17 mouse cellular contexts compared by ENCODE assay signal in genomic region chr5:8145473-8145872, GRCm38 (mm10).
A peak's percentile ranks its signal among the peaks of the same experiment; 100 is the strongest.
DNase-seq lines count a peak whose midpoint lies in the region; ATAC-seq lines count a peak whose summit lies in the region.
"Had no signal": no experiment of that assay in that cellular context is flagged by ENCODE, and none has a peak within 500 bp of the region (broad histone marks: within the 10 kb centered on the region; RNA-seq: fewer than 3 reads in every experiment).

No protein-coding gene starts in this region.

- H3K4me2 ChIP-seq in hindbrain, embryonic 14.5 days (replicated peaks), result no peak overlapping the region
- H3K4me2 ChIP-seq in neural tube, embryonic 12.5 days (replicated peaks), result no peak overlapping the region
- no peak overlapping the region for H3K4me2 ChIP-seq in midbrain, embryonic 15.5 days
- H3K4me2 ChIP-seq: hindbrain, embryonic 15.5 days; limb, embryonic 12.5 days had no signal

- no peaks in the 10 kb centered on the region for H3K4me1 ChIP-seq in hindbrain, embryonic 14.5 days (replicated peaks; ENCODE audit: control insufficient read depth, insufficient read depth, low read length)
- H3K4me1 ChIP-seq in hindbrain, embryonic 10.5 days (replicated peaks), result no peaks in the 10 kb centered on the region
- no peaks in the 10 kb centered on the region for H3K4me1 ChIP-seq in neural tube, embryonic 12.5 days
- 0 out of 2 replicates have a peak, but pooled peaks cover 2% of the 10 kb centered on the region for H3K4me1 ChIP-seq in midbrain, embryonic 15.5 days
- H3K4me1 ChIP-seq: hindbrain, embryonic 15.5 days had no signal

- no peak overlapping the region for H3K9ac ChIP-seq in hindbrain, embryonic 14.5 days
- H3K9ac ChIP-seq in neural tube, embryonic 12.5 days, result no peak overlapping the region
- no peak overlapping the region for H3K9ac ChIP-seq in midbrain, embryonic 15.5 days
- H3K9ac ChIP-seq: hindbrain, embryonic 15.5 days; limb, embryonic 12.5 days had no signal

- ATAC-seq in hindbrain, embryonic 14.5 days (ENCODE audit: low FRiP score), result no peak
- peak; percentile 42; the same call in 1 of the 2 replicates for ATAC-seq in neural tube, embryonic 12.5 days (ENCODE audit: low FRiP score, low read depth)
- ATAC-seq in midbrain, embryonic 15.5 days (replicated peaks), result peak; percentile 68

- H3K4me3 ChIP-seq in hindbrain, embryonic 14.5 days (replicated peaks; ENCODE audit: low read length), result no peak overlapping the region
- no peak overlapping the region for H3K4me3 ChIP-seq in hindbrain, embryonic 10.5 days
- H3K4me3 ChIP-seq in neural tube, embryonic 12.5 days, result no peak overlapping the region
- H3K4me3 ChIP-seq in midbrain, embryonic 15.5 days, result no peak overlapping the region
- H3K4me3 ChIP-seq: heart, adult 2 months; hindbrain, embryonic 15.5 days; limb, embryonic 12.5 days had no signal

- 28% methylated on average over 5 of the region's 5 CpGs for WGBS in hindbrain, embryonic 14.5 days
- 62% methylated on average over 5 of the region's 5 CpGs for WGBS in hindbrain, embryonic 10.5 days
- WGBS in neural tube, embryonic 12.5 days, result 35% methylated on average over 5 of the region's 5 CpGs
- WGBS in midbrain, embryonic 15.5 days, result 18% methylated on average over 5 of the region's 5 CpGs

- H3K27ac ChIP-seq in hindbrain, embryonic 14.5 days, result no peak overlapping the region
- H3K27ac ChIP-seq in hindbrain, embryonic 10.5 days, result no peak overlapping the region
- H3K27ac ChIP-seq in neural tube, embryonic 12.5 days, result no peak overlapping the region
- no peak overlapping the region for H3K27ac ChIP-seq in midbrain, embryonic 15.5 days
- H3K27ac ChIP-seq: heart, adult 2 months; hindbrain, embryonic 15.5 days; limb, embryonic 12.5 days; macrophage had no signal

- H3K36me3 ChIP-seq in hindbrain, embryonic 14.5 days (replicated peaks; ENCODE audit: control insufficient read depth, insufficient read depth), result peaks cover 5% of the 10 kb centered on the region; the same call in 1 of the 2 replicates
- H3K36me3 ChIP-seq in hindbrain, embryonic 10.5 days, result no peaks in the 10 kb centered on the region
- no peaks in the 10 kb centered on the region for H3K36me3 ChIP-seq in neural tube, embryonic 12.5 days
- no peaks in the 10 kb centered on the region for H3K36me3 ChIP-seq in midbrain, embryonic 15.5 days (replicated peaks)
- H3K36me3 ChIP-seq: limb, embryonic 12.5 days had no signal

- H3K27me3 ChIP-seq in hindbrain, embryonic 14.5 days (ENCODE audit: control insufficient read depth, insufficient read depth, low read length), result no peaks in the 10 kb centered on the region
- no peaks in the 10 kb centered on the region for H3K27me3 ChIP-seq in hindbrain, embryonic 10.5 days (ENCODE audit: insufficient read depth, poor library complexity, severe bottlenecking)
- H3K27me3 ChIP-seq in neural tube, embryonic 12.5 days (replicated peaks), result no peaks in the 10 kb centered on the region
- no peaks in the 10 kb centered on the region for H3K27me3 ChIP-seq in midbrain, embryonic 15.5 days (replicated peaks)
- H3K27me3 ChIP-seq: hindbrain, embryonic 15.5 days; limb, embryonic 12.5 days had no signal

- DNase-seq in hindbrain, embryonic 14.5 days (ENCODE audit: low spot score), result peak; percentile 48
- DNase-seq in hindbrain, embryonic 10.5 days (ENCODE audit: low spot score), result no peak
- DNase-seq in neural tube, embryonic 10.5 days (ENCODE audit: extremely low spot score, low spot score), result no peak
- peak; percentile 35 for DNase-seq in embryo, embryonic 11 days
- no peak for DNase-seq in adrenal gland, adult 18-20 months (ENCODE audit: low spot score in 2 of 2)
- DNase-seq in adrenal gland, adult 8-10 months, result no peak
- DNase-seq: adrenal gland, adult 2 months; B cell, adult 2 months; cerebellum, adult 2 months; heart, adult 2 months; right cerebral cortex, postnatal 14 days; thymus, adult 2 months had no signal

- no peaks in the 10 kb centered on the region for H3K9me3 ChIP-seq in hindbrain, embryonic 14.5 days (ENCODE audit: control insufficient read depth, low read length)
- H3K9me3 ChIP-seq in hindbrain, embryonic 10.5 days, result no peaks in the 10 kb centered on the region
- H3K9me3 ChIP-seq in neural tube, embryonic 12.5 days, result no peaks in the 10 kb centered on the region
- no peaks in the 10 kb centered on the region for H3K9me3 ChIP-seq in midbrain, embryonic 15.5 days
- H3K9me3 ChIP-seq: hindbrain, embryonic 15.5 days; limb, embryonic 12.5 days had no signal

Comparison
In these comparisons a context has a peak if more than half of its experiments do, and no peak if none do; other contexts are left out.
1. DNase-seq: peak in hindbrain, embryonic 14.5 days (single experiment) and embryo, embryonic 11 days (single experiment); none in hindbrain, embryonic 10.5 days (single experiment), neural tube, embryonic 10.5 days (single experiment), adrenal gland, adult 18-20 months (0 of 2) and adrenal gland, adult 8-10 months (single experiment).